Mouse (Mus musculus) urinary bladder, postnatal 4 days (tissue): ENCODE data around the gene Acta2.
"Not testable (repeated sequence)": the region's sequence is repeated elsewhere in the genome, so short reads cannot be mapped to it uniquely, and the experiment has no call there.

Source experiments
- DNase-seq, 2 experiments: peaks; one replicate each; pipeline ENCODE4 v3.0.0; 2021 to 2022; ENCODE audit warnings: low spot score in 2 of 2

Gene Acta2

GRCm38 (mm10) chr19:34220732-34221380, 34.5 kb downstream of the Acta2 start:
- DNase-seq = no peak

GRCm38 (mm10) chr19:34219260-34219968, 36.0 kb downstream of the Acta2 start:
- no peak for DNase-seq

GRCm38 (mm10) chr19:34217761-34218160, 37.6 kb downstream of the Acta2 start:
- no peak for DNase-seq

GRCm38 (mm10) chr19:34216956-34217355, 38.4 kb downstream of the Acta2 start:
- DNase-seq = no peak

- no peak for DNase-seq
Measured at GRCm38 (mm10) chr19:34214136-34214535, 41.3 kb downstream of the Acta2 start.

GRCm38 (mm10) chr19:34213251-34213645, 42.1 kb downstream of the Acta2 start:
- no peak for DNase-seq

GRCm38 (mm10) chr19:34212489-34213250, 42.7 kb downstream of the Acta2 start:
- no peak for DNase-seq

GRCm38 (mm10) chr19:34210841-34211240, 44.5 kb downstream of the Acta2 start:
- no peak for DNase-seq

- DNase-seq = no peak
Measured at GRCm38 (mm10) chr19:34209930-34210581, 45.3 kb downstream of the Acta2 start.

- no peak for DNase-seq
Measured at GRCm38 (mm10) chr19:34209031-34209430, 46.4 kb downstream of the Acta2 start.

- no peak for DNase-seq
Measured at GRCm38 (mm10) chr19:34206760-34207440, 48.5 kb downstream of the Acta2 start.

- not testable (repeated sequence) for DNase-seq
Measured at GRCm38 (mm10) chr19:34206128-34206527, 49.3 kb downstream of the Acta2 start.

GRCm38 (mm10) chr19:34202668-34203067, 52.7 kb downstream of the Acta2 start:
- DNase-seq = no peak

GRCm38 (mm10) chr19:34199488-34199887, 55.9 kb downstream of the Acta2 start:
- DNase-seq = no peak

GRCm38 (mm10) chr19:34198901-34199300, 56.5 kb downstream of the Acta2 start:
- DNase-seq = no peak

- DNase-seq = no peak
Measured at GRCm38 (mm10) chr19:34198066-34198465, 57.3 kb downstream of the Acta2 start.

- DNase-seq = no peak
Measured at GRCm38 (mm10) chr19:34195031-34195430, 60.4 kb downstream of the Acta2 start.

GRCm38 (mm10) chr19:34194132-34194745, 61.2 kb downstream of the Acta2 start:
- DNase-seq = no peak

GRCm38 (mm10) chr19:34193683-34194082, 61.7 kb downstream of the Acta2 start:
- DNase-seq = no peak

GRCm38 (mm10) chr19:34193149-34193548, 62.2 kb downstream of the Acta2 start:
- DNase-seq = no peak
